Mouse (Mus musculus) lung, postnatal 14 days (tissue): ENCODE results near the gene Gtf2i.
A peak's percentile ranks its signal among the peaks of the same experiment; 100 is the strongest.
"Not testable (repeated sequence)": the region's sequence is repeated elsewhere in the genome, so short reads cannot be mapped to it uniquely, and the experiment has no call there.

Experiments
- DNase-seq: peaks from one replicate; pipeline ENCODE4 v3.0.0; 2021

The Gtf2i gene

GRCm38 (mm10) chr5:134314688-134315622 is at the start of gene Gtf2i:
Gtf2i (minus strand) TSS chr5:134314760.
- DNase-seq, result peak; percentile 92

DNA sequence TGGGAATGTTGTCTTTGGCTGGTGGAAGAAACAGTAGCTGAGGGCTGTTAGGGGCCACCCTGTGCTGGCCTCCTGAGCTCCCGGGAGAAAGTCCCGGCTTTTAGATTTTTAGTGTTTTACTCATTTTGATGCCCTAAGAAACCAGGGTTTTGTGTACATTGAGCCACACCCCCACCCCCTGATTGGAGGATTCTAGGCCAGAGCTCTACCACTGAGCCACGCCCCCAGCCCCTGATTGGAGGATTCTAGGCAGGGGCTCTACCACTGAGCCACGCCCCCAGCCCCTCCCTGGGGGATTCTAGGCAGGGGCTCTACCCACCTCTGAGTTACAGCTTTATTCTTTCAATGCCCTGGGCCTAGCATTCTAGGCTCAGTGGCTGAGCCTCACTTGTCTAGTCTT is 44.5 kb upstream of the Gtf2i start:
- no peak for DNase-seq

DNA sequence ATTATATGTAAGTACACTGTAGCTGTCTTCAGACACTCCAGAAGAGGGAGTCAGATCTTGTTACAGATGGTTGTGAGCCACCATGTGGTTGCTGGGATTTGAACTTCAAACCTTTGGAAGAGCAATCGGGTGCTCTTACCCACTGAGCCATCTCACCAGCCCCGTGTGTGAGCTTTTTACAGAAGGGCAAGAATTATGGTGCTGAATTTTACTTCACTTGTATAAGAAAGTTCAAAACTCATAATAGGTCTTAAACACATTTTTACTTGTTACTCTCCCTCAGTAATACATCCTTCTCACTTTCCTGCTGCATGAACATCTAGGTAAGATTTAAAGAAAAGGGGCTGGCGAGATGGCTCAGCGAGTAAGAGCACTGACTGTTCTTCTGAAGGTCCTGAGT is 40.8 kb upstream of the Gtf2i start:
- DNase-seq, result not testable (repeated sequence)

DNA sequence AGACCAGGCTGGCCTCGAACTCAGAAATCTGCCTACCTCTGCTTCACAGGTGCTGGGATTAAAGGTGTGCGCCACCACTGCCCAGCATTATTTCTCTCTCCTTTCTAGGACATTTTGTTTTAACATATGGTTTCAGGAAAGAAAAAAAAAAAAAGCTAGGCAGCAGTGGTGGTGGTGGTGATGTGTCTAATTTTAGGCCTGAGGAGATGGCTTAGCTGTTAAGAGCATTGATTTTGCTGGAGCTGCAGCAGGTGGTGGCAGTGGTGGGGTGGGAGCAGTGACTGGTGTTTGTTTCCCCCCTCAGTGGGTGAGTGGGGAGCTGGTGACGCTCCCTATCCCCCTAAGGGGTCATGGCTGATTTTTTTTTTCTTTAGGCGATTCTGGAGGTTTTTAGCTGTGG is 38.6 kb upstream of the Gtf2i start:
- DNase-seq, result no peak

- peak; percentile 27 for DNase-seq
Observed at GRCm38 (mm10) chr5:134352527-134353001, 38.0 kb upstream of the Gtf2i start.

DNA sequence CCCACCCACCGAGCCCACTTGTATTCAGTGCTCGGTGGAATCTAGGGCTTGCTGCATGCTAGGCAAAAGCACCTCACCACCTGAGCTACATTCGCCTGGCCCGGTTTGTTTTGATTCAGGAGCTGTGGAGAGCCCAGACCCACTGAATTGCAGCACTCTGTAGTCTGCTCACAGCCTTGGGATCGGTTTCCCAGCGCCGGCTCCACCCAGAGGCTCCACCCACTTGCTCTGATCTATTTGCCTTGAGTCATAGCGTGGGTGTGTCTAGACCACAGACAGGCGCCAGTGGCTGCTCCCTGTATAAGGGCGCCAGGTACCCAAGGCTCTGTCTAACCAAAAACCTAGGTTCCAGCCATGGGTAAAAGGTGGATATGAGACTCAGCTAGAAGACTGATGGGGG is 36.1 kb upstream of the Gtf2i start:
- peak; percentile 65 for DNase-seq

GRCm38 (mm10) chr5:134347066-134347465 is 32.5 kb upstream of the Gtf2i start:
- no peak for DNase-seq

- peak; percentile 42 for DNase-seq
Observed at GRCm38 (mm10) chr5:134345449-134345848, 30.9 kb upstream of the Gtf2i start.

GRCm38 (mm10) chr5:134344076-134344475 is 29.5 kb upstream of the Gtf2i start:
- DNase-seq, result no peak

- DNase-seq, result not testable (repeated sequence)
Observed at GRCm38 (mm10) chr5:134343530-134343929, 29.0 kb upstream of the Gtf2i start.

DNA sequence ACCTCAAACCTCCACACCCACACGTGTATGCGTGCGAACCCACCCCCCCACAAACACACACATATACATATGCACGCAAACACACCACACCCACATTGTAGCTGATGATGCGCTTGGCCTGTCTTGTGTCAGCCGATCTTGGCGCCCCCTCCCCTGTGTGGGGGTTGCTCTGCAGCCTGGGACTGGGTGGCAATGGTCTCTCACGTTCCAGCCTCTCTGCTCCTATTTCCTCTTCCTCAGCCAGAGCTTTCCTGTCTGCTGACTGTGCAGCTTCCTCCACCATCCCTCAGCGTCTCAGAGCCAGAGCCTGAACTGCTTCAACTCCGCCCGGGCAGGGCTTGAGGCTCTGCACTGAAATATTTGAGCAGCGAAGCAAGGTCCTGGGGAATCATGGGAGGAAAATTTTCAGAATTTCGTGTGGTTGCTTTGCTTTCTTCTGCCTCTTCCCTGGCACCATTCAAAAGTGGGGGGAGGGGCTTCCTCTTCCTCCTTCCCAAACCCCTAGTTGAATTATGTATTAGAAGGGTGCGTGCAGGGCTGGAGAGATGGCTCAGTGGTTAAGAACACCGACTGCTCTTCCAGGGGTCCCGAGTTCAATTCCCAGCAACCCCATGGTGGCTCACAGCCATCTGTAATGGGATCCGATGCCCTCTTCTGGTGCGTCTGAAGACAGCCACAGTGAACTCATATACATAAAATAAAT is 28.1 kb upstream of the Gtf2i start:
- DNase-seq, result no peak

- no peak for DNase-seq
Observed at GRCm38 (mm10) chr5:134341721-134342120, 27.2 kb upstream of the Gtf2i start.

GRCm38 (mm10) chr5:134341321-134341720 is 26.8 kb upstream of the Gtf2i start:
- DNase-seq, result peak; percentile 38

DNA sequence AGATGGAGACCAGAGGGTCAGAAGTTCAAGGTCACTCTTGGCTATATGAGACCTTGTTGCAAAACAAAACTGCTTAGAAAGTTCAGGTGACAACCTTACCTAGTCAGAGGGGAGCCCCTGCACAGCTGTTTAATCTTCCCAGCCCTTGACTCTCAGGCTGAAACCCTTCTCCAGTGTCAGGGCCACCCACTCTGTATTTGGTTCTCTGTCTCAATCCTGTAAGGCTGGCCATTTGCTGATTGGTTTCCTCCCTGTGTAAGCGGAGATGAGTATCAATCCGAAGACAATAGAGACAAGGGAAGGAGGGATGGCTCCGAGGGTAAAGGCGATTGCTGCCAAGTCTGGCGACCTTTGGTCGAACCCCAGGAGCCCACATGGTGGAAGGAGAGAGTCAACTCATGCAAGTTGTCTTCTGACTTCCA is 25.6 kb upstream of the Gtf2i start:
- DNase-seq, result no peak

DNA sequence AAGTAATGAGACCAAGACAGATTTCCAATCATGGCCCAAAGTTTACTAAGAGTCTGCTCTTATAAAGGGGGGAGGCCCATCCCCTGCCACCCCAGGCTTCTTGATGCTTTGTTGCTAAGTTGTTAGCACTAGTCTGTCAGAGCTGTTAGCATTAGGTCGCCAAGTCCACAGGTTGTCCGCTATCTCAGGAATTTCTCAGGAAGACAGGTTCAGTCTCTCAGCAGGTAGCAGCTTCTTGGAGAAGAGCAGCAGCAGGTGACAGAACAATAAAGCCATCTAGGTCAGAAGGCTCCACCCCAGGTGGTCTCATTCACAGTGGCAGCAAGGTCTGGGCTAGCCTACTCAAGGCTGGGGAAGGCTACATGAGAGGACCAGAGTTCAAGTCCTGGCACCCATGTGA is 22.5 kb upstream of the Gtf2i start:
- not testable (repeated sequence) for DNase-seq

GRCm38 (mm10) chr5:134332743-134333142 is 18.2 kb upstream of the Gtf2i start:
- DNase-seq, result no peak

DNA sequence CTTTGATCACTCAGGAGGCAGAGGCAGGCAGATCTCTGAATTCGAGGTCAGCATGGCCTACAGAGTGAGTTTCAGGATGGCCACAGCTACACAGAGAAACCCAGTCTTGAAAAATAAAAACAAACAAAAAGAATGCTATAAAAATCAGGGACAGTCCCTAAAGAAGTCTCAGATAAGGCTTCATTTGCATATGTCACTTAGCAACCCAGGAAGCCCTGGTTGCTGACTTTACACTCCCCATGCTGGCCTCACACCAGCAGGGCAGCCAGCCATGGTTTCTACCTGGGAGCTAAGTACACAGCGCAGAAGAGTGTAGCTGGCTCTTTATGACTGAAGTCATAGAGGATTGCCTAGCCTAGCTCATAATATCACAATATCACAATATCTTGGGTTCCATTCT is 15.5 kb upstream of the Gtf2i start:
- DNase-seq, result no peak

- no peak for DNase-seq
Observed at GRCm38 (mm10) chr5:134329311-134329710, 14.8 kb upstream of the Gtf2i start.

DNA sequence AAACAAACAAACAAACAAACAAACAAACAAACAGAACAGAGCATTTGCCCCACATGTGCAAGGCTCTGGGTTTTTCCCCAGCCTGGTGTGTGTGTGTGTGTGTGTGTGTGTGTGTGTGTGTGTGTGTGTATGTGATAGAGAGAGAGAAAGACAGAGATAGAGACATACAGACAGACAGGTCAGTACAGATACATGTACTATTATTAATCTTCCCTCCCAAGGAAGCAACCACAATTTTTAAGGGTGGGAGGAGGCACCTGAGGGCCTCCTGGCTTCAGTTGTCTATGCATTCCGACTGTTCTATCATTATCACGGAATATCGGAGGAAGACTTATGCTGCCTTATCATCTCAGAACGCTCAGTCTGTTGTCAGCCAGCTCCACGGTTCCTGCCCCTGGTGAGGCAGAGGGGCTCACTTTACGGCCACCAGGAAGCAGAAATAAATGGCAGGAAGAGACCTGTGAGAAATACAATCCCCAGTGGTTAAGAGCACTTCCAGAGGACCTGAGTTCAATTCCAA is 14.0 kb upstream of the Gtf2i start:
- DNase-seq, result no peak

- no peak for DNase-seq
Observed at GRCm38 (mm10) chr5:134325856-134326566, 11.5 kb upstream of the Gtf2i start.

DNA sequence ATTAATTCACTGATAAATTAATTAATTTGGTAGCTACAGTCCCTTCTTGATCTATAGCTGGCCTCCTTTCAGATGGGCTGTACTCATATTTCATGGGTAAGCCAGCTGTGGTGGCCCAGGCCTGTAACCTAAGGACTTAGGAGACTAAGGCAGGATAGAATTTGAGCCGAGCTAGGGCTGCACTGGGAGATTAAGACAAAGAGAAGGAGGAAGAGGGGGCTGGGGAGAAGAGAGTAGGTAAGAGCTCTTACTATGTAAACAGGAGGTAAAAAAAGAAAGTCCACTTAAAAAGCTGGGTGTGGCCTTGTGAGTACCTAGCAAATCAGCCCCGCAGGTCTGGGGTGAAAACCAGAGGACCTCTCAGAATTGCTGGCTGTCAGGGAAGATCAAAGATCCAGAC is 9.3 kb upstream of the Gtf2i start:
- DNase-seq, result no peak

DNA sequence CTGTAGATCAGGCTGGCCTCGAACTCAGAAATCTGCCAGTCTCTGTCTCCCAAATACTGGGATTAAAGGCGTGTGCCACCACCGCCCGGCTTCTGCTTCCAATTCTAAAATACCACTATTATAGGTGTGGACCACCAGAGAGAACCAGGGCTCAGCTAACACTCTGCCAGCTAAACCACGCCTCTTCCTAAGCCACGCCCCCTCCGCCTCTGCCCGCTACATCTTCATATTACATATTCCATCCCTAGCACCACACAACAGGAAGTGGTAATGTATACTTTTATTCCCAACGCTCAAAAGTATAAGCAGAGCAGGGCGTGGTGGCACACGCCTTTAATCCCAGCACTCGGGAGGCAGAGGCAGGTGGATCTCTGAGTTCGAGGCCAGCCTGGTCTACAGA is 8.8 kb upstream of the Gtf2i start:
- no peak for DNase-seq

- DNase-seq, result no peak
Observed at GRCm38 (mm10) chr5:134322355-134322754, 7.8 kb upstream of the Gtf2i start.
